Mouse (Mus musculus): ENCODE data around the gene Glipr1l3. TPM values are rescaled to one million over a fixed set of nuclear protein-coding genes. Genes with fewer than 3 reads are reported as not detected.
"Not testable (repeated sequence)": the region's sequence is repeated elsewhere in the genome, so short reads cannot be mapped to it uniquely, and the experiment has no call there.

Gene Glipr1l3
- polyA plus RNA-seq (2012; rRNA removed): not detected in 2 replicates

DNA sequence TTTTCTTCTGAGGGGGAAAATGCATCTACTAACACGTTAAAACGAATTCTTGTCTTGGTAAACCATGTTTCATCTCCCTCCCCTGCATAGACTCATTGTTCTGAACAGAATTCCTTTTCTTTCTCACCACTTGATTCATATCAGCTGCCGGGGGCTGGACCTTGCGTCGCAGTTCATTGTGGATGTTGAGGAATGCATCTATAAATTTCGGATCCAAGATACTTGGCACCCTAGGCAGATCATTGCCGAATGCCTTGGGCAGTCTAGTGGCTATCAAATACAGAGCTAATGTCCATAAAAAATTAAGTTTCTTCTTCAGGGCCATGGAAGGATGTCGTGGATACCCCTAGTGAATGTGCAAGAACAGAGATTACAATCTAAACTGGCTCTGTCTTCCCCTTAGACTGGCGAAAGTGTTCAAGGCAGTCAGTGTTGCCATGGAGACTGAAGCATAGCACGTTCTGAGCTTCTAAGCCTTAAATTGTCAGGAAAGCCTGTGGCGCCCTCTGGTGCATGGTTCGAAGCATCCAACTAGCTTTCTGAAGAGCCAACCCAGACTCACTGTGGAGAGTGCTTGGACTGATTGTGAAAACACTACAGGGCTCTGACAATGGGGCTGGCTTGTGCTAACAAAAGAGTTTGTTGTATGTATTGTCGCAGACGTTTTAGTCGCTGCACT is at the start of gene Glipr1l3:
Glipr1l3 (minus strand) TSS at position 446 of the 679 bp plus-strand sequence.
- TF ChIP-seq CTCF (IDR thresholded peaks at IDR 0.05; ENCODE audit: insufficient read depth, low read length): peak; percentile 51
- WGBS: 19% methylated on average over 15 of the region's 15 CpGs
- not testable (repeated sequence) for H3K4me1 ChIP-seq (ENCODE audit: control insufficient read depth, insufficient read depth, low read length); H3K4me3 ChIP-seq (replicated peaks; ENCODE audit: extremely low read depth, low read depth, low read length)
- DNase-seq: peak; percentile 53

GRCm38 (mm10) chr10:112203463-112203862 is 43.3 kb upstream of the Glipr1l3 start:
- H3K4me3 ChIP-seq (replicated peaks; ENCODE audit: extremely low read depth, low read depth, low read length): no peak overlapping the region
- H3K4me1 ChIP-seq (ENCODE audit: control insufficient read depth, insufficient read depth, low read length): no peaks in the 10 kb centered on the region
- 0 out of 2 replicates have a peak, but pooled peaks have one; percentile 8 for TF ChIP-seq CTCF (IDR thresholded peaks at IDR 0.05; ENCODE audit: insufficient read depth, low read length)
- TF ChIP-seq POLR2A (IDR thresholded peaks at IDR 0.05; ENCODE audit: borderline replicate concordance, extremely low read depth, low read depth, low read length): no peak
- no peak for DNase-seq
- WGBS: 52% methylated on average over 2 of the region's 2 CpGs

DNA sequence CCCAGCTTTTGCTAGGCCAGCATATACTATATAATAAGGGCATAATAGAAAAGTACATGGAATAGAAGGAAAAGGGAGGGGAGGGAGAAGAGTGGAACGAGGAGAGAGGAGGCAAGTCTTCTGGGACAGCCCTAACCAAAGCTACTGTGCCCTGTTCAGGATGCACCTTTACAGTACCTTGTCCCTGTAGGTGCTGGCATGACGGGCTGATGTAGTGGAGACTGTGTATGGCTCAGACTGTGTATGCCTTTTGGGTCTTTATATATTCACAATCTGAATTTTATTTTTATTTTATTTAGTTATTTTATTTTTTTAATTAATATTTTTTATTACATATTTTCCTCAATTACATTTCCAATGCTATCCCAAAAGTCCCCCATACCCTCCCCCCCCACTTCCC is 33.8 kb upstream of the Glipr1l3 start:
- not testable (repeated sequence) for DNase-seq; H3K4me3 ChIP-seq (replicated peaks; ENCODE audit: extremely low read depth, low read depth, low read length); H3K4me1 ChIP-seq (ENCODE audit: control insufficient read depth, insufficient read depth, low read length)
- WGBS: 78% methylated on average over 2 of the region's 2 CpGs

GRCm38 (mm10) chr10:112177027-112177426 is 16.9 kb upstream of the Glipr1l3 start:
- not testable (repeated sequence) for DNase-seq; H3K4me1 ChIP-seq (ENCODE audit: control insufficient read depth, insufficient read depth, low read length); H3K4me3 ChIP-seq (replicated peaks; ENCODE audit: extremely low read depth, low read depth, low read length)
- WGBS: 30% methylated on average over 13 of the region's 13 CpGs

GRCm38 (mm10) chr10:112163168-112163766 is 3.1 kb upstream of the Glipr1l3 start, which contains the start of gene Caps2:
Gene Caps2, plus strand, starts transcription at chr10:112163621.
- TF ChIP-seq POLR2A (IDR thresholded peaks at IDR 0.05; ENCODE audit: borderline replicate concordance, extremely low read depth, low read depth, low read length): no peak
- TF ChIP-seq CTCF (IDR thresholded peaks at IDR 0.05; ENCODE audit: insufficient read depth, low read length): no peak
- Histone ChIP-seq H3K4me3 (replicated peaks; ENCODE audit: extremely low read depth, low read depth, low read length) (no peak within 1 kb of the TSS), H3K4me1 (ENCODE audit: control insufficient read depth, insufficient read depth, low read length) (no peaks in the 10 kb centered on the region)
- WGBS: 26% methylated on average over 4 of the region's 4 CpGs
- DNase-seq: peak; percentile 9

DNA sequence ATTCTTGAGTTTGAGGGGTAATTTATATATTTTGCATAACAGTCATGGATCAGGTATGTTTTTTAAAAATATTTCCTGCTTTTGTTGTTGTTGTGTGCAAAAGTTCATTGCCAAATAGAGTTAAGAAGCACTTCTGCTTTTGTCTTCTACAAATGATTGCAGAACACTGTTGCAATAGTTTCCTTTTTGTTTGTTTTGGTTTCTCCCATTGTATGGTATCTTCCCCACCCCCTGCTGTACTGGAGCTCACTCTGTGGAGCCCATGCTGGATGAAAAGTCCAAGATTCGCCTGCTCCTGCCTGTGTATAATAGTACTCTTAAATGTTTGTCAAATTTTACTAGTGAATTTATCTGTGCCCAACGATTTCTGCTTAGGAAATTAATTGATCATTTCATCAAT is 20.3 kb downstream of the Glipr1l3 start:
- TF ChIP-seq CTCF (IDR thresholded peaks at IDR 0.05; ENCODE audit: insufficient read depth, low read length) (no peak), POLR2A (IDR thresholded peaks at IDR 0.05; ENCODE audit: borderline replicate concordance, extremely low read depth, low read depth, low read length) (no peak)
- WGBS: 49% methylated on average over 2 of the region's 2 CpGs
- Histone ChIP-seq H3K4me3 (replicated peaks; ENCODE audit: extremely low read depth, low read depth, low read length) (no peak overlapping the region), H3K4me1 (ENCODE audit: control insufficient read depth, insufficient read depth, low read length) (no peaks in the 10 kb centered on the region)
- DNase-seq: no peak

DNA sequence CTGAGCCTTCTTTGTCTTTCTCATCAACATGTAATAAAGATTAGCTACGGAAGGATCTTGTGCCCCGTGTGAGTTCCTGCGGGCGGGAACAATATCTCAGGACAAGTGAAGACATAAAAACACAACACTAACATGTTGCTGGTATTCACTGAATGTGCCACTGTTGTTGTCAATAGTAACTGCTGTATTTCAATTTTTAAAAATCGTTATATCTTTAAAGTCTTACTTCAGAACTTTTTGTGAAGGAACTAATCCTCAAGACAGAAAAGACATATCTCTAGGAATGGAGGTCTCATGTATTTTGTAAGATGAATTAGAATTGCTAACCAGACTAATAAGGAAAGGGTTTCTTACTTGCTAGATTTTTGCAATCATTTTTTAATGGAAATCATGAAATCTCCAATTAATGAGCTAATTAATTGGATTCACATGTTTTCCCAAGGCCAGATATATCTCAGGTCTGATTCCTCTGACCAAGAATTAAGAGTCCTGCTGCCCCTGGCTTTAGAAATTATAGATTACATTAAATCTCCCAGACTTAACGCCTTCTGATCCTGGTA is 21.2 kb downstream of the Glipr1l3 start:
- 42% methylated on average over 6 of the region's 6 CpGs for WGBS
- TF ChIP-seq POLR2A (IDR thresholded peaks at IDR 0.05; ENCODE audit: borderline replicate concordance, extremely low read depth, low read depth, low read length): no peak
- DNase-seq: no peak
- H3K4me3 ChIP-seq (replicated peaks; ENCODE audit: extremely low read depth, low read depth, low read length): no peak overlapping the region
- no peaks in the 10 kb centered on the region for H3K4me1 ChIP-seq (ENCODE audit: control insufficient read depth, insufficient read depth, low read length)

DNA sequence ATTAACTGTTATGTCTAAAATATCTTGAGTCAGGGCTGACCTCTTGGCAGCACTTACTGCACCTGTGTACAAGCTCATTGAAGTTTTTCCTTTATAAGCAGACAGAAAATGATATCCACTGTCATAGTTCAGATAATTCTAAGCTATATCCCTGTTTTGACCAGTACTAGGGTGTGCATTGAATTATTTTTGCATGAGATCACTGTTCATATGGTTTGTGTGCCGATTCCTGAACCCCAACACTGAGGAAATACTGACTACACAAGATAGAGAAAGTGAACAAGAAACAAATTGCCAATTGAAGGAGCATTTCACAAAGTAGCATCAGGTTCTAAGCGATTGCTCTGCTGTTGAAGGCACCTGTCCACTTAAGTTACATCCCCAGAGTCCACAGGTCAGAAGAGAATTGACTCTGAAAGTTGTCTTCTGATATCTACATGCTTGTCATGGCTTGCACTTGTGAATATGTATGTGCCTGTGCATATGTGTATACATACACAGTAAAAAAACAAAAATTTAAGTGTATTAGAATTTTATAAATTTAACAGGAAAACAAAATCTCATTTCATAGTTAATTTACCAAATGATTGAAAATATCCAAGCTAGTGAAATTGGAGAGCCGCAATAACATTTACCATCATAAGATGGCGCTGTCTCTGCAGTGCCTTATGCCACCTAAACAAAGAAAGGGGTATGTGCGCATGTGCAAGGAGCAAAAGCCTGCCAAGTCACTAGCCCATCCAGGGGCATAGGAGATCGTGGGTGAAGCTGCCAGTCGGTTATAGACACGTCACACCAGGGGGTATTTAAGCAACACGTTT is 21.9 kb downstream of the Glipr1l3 start:
- DNase-seq: no peak
- H3K4me3 ChIP-seq (replicated peaks; ENCODE audit: extremely low read depth, low read depth, low read length): no peak overlapping the region
- no peaks in the 10 kb centered on the region for H3K4me1 ChIP-seq (ENCODE audit: control insufficient read depth, insufficient read depth, low read length)
- TF ChIP-seq CTCF (IDR thresholded peaks at IDR 0.05; ENCODE audit: insufficient read depth, low read length) (no peak), POLR2A (IDR thresholded peaks at IDR 0.05; ENCODE audit: borderline replicate concordance, extremely low read depth, low read depth, low read length) (no peak)
- 19% methylated on average over 9 of the region's 9 CpGs for WGBS

- TF ChIP-seq POLR2A (IDR thresholded peaks at IDR 0.05; ENCODE audit: borderline replicate concordance, extremely low read depth, low read depth, low read length): no peak
- 89% methylated on average over 3 of the region's 3 CpGs for WGBS
- DNase-seq: no peak
- H3K4me3 ChIP-seq (replicated peaks; ENCODE audit: extremely low read depth, low read depth, low read length): no peak overlapping the region
- no peaks in the 10 kb centered on the region for H3K4me1 ChIP-seq (ENCODE audit: control insufficient read depth, insufficient read depth, low read length)
These were observed 27.9 kb downstream of the Glipr1l3 start for GRCm38 (mm10) chr10:112132194-112132593.

- H3K4me1 ChIP-seq (ENCODE audit: control insufficient read depth, insufficient read depth, low read length); DNase-seq; H3K4me3 ChIP-seq (replicated peaks; ENCODE audit: extremely low read depth, low read depth, low read length): not testable (repeated sequence)
- WGBS: 69% methylated on average over 6 of the region's 6 CpGs
These were observed 32.4 kb downstream of the Glipr1l3 start for GRCm38 (mm10) chr10:112127682-112128230.

DNA sequence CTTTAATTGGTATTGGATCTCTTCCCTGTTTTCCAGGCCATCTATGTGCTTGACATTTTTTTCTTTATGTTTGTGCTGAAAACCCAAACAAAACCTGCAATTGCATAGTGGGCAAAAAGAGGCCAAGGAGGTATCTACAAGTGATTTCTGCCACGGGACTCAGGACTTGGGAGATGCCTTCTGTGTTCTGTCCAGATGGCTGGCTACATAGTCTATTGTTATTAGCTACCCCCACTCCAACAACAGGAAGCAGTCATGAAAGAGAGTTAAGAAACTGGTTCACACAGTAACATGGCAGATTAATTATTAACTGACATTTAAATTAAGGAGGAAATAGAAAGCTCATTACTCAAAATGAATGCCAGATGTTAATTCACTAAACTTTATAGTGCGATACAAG is 35.0 kb downstream of the Glipr1l3 start:
- H3K4me1 ChIP-seq (ENCODE audit: control insufficient read depth, insufficient read depth, low read length): not testable (repeated sequence)

More for the DNA sequence above, 35.0 kb downstream of the Glipr1l3 start:
- WGBS: 44% methylated on average over 2 of the region's 2 CpGs
- H3K4me3 ChIP-seq (replicated peaks; ENCODE audit: extremely low read depth, low read depth, low read length); DNase-seq: not testable (repeated sequence)

All from lung, adult 2 months (tissue).